Mouse (Mus musculus): ENCODE data around the gene Chd6. TPM values are rescaled to one million over a fixed set of nuclear protein-coding genes. Genes with fewer than 3 reads are reported as not detected.

Gene Chd6
- 30.8 and 36.9 TPM in 2 replicates for polyA plus RNA-seq (2015; fragmentation: Nextera tagmentation; extraction: Ambion mirVana)

GRCm38 (mm10) chr2:161108933-161109371 lies at the start of gene Chd6:
Chd6 (minus strand) TSS chr2:161109075.
- H3K9ac ChIP-seq (ENCODE audit: low read depth, low read length) = peak within 1 kb of the TSS; percentile 88
- under 1% methylated on average over 25 of the region's 27 CpGs for WGBS
- peak within 1 kb of the TSS; percentile 57 for H3K4me2 ChIP-seq (ENCODE audit: low read length)
- peak within 1 kb of the TSS; percentile 81 for H3K4me3 ChIP-seq (ENCODE audit: low read depth, low read length)
- no peaks in the 10 kb centered on the region for H3K9me3 ChIP-seq (replicated peaks; ENCODE audit: control insufficient read depth, low read length, poor library complexity, severe bottlenecking)
- H3K27me3 ChIP-seq (ENCODE audit: control insufficient read depth, insufficient read depth, low read depth, low read length) = no peaks in the 10 kb centered on the region
- peak; percentile 99 for ATAC-seq
- H3K4me1 ChIP-seq (ENCODE audit: control insufficient read depth, insufficient read depth, low read length) = peaks cover 24% of the 10 kb centered on the region
- H3K27ac ChIP-seq (ENCODE audit: low read length) = peak within 1 kb of the TSS; percentile 96
- no peaks in the 10 kb centered on the region for H3K36me3 ChIP-seq (ENCODE audit: control insufficient read depth, insufficient read depth, low read length)

- ATAC-seq = no peak
- no peak overlapping the region for H3K9ac ChIP-seq (ENCODE audit: low read depth, low read length)
- WGBS = 50% methylated on average over 7 of the region's 7 CpGs
These were observed 41.3 kb upstream of the Chd6 start for GRCm38 (mm10) chr2:161150004-161150842.

GRCm38 (mm10) chr2:161148428-161149020 lies 39.6 kb upstream of the Chd6 start:
- H3K27me3 ChIP-seq (ENCODE audit: control insufficient read depth, insufficient read depth, low read depth, low read length) = no peaks in the 10 kb centered on the region
- peak; percentile 32; the same call in 1 of the 2 replicates for ATAC-seq
- no peak overlapping the region for H3K9ac ChIP-seq (ENCODE audit: low read depth, low read length)
- peak overlapping the region; percentile 22 for H3K4me2 ChIP-seq (ENCODE audit: low read length)
- whole genome bisulfite sequencing = 35% methylated on average over 3 of the region's 3 CpGs
- H3K36me3 ChIP-seq (ENCODE audit: control insufficient read depth, insufficient read depth, low read length) = no peaks in the 10 kb centered on the region
- no peak overlapping the region for H3K4me3 ChIP-seq (ENCODE audit: low read depth, low read length)
- peak overlapping the region; percentile 87 for H3K27ac ChIP-seq (ENCODE audit: low read length)
- peaks cover 23% of the 10 kb centered on the region for H3K4me1 ChIP-seq (ENCODE audit: control insufficient read depth, insufficient read depth, low read length)
- H3K9me3 ChIP-seq (replicated peaks; ENCODE audit: control insufficient read depth, low read length, poor library complexity, severe bottlenecking) = no peaks in the 10 kb centered on the region

More at GRCm38 (mm10) chr2:161150004-161150842, 41.3 kb upstream of the Chd6 start:
- H3K27me3 ChIP-seq (ENCODE audit: control insufficient read depth, insufficient read depth, low read depth, low read length) = no peaks in the 10 kb centered on the region
- no peaks in the 10 kb centered on the region for H3K36me3 ChIP-seq (ENCODE audit: control insufficient read depth, insufficient read depth, low read length)
- peak overlapping the region; percentile 72 for H3K27ac ChIP-seq (ENCODE audit: low read length)
- no peak overlapping the region for H3K4me2 ChIP-seq (ENCODE audit: low read length)
- H3K9me3 ChIP-seq (replicated peaks; ENCODE audit: control insufficient read depth, low read length, poor library complexity, severe bottlenecking) = no peaks in the 10 kb centered on the region
- H3K4me3 ChIP-seq (ENCODE audit: low read depth, low read length) = no peak overlapping the region
- H3K4me1 ChIP-seq (ENCODE audit: control insufficient read depth, insufficient read depth, low read length) = peaks cover 23% of the 10 kb centered on the region

- peak; percentile 96 for ATAC-seq
These were observed 39.0 kb upstream of the Chd6 start for GRCm38 (mm10) chr2:161147656-161148427.

GRCm38 (mm10) chr2:161144799-161145198 lies 35.9 kb upstream of the Chd6 start:
- WGBS = 87% methylated on average over 4 of the region's 4 CpGs
- no peak overlapping the region for H3K4me3 ChIP-seq (ENCODE audit: low read depth, low read length)
- H3K27me3 ChIP-seq (ENCODE audit: control insufficient read depth, insufficient read depth, low read depth, low read length) = no peaks in the 10 kb centered on the region
- no peak overlapping the region for H3K9ac ChIP-seq (ENCODE audit: low read depth, low read length)
- H3K4me2 ChIP-seq (ENCODE audit: low read length) = no peak overlapping the region
- no peaks in the 10 kb centered on the region for H3K36me3 ChIP-seq (ENCODE audit: control insufficient read depth, insufficient read depth, low read length)
- ATAC-seq = no peak
- no peak overlapping the region for H3K27ac ChIP-seq (ENCODE audit: low read length)
- peaks cover 19% of the 10 kb centered on the region for H3K4me1 ChIP-seq (ENCODE audit: control insufficient read depth, insufficient read depth, low read length)
- no peaks in the 10 kb centered on the region for H3K9me3 ChIP-seq (replicated peaks; ENCODE audit: control insufficient read depth, low read length, poor library complexity, severe bottlenecking)

More at GRCm38 (mm10) chr2:161147656-161148427, 39.0 kb upstream of the Chd6 start:
- Histone ChIP-seq H3K4me3 (ENCODE audit: low read depth, low read length) (no peak overlapping the region), H3K9me3 (replicated peaks; ENCODE audit: control insufficient read depth, low read length, poor library complexity, severe bottlenecking) (no peaks in the 10 kb centered on the region), H3K4me2 (ENCODE audit: low read length) (peak overlapping the region; percentile 22), H3K27ac (ENCODE audit: low read length) (peak overlapping the region; percentile 87), H3K4me1 (ENCODE audit: control insufficient read depth, insufficient read depth, low read length) (peaks cover 23% of the 10 kb centered on the region), H3K27me3 (ENCODE audit: control insufficient read depth, insufficient read depth, low read depth, low read length) (no peaks in the 10 kb centered on the region), H3K9ac (ENCODE audit: low read depth, low read length) (no peak overlapping the region), H3K36me3 (ENCODE audit: control insufficient read depth, insufficient read depth, low read length) (no peaks in the 10 kb centered on the region)
- WGBS = 31% methylated on average over 4 of the region's 4 CpGs

- Histone ChIP-seq H3K27ac (ENCODE audit: low read length) (no peak overlapping the region), H3K27me3 (ENCODE audit: control insufficient read depth, insufficient read depth, low read depth, low read length) (no peaks in the 10 kb centered on the region), H3K4me3 (ENCODE audit: low read depth, low read length) (no peak overlapping the region), H3K9ac (ENCODE audit: low read depth, low read length) (no peak overlapping the region), H3K36me3 (ENCODE audit: control insufficient read depth, insufficient read depth, low read length) (no peaks in the 10 kb centered on the region), H3K4me1 (ENCODE audit: control insufficient read depth, insufficient read depth, low read length) (no peaks in the 10 kb centered on the region), H3K4me2 (ENCODE audit: low read length) (no peak overlapping the region), H3K9me3 (replicated peaks; ENCODE audit: control insufficient read depth, low read length, poor library complexity, severe bottlenecking) (no peaks in the 10 kb centered on the region)
- 61% methylated on average over 11 of the region's 11 CpGs for WGBS
- ATAC-seq = no peak
These were observed 30.0 kb upstream of the Chd6 start for GRCm38 (mm10) chr2:161138672-161139536.

- 78% methylated on average over 3 of the region's 3 CpGs for WGBS
- Histone ChIP-seq H3K27me3 (ENCODE audit: control insufficient read depth, insufficient read depth, low read depth, low read length) (no peaks in the 10 kb centered on the region), H3K4me2 (ENCODE audit: low read length) (no peak overlapping the region), H3K27ac (ENCODE audit: low read length) (no peak overlapping the region), H3K4me3 (ENCODE audit: low read depth, low read length) (no peak overlapping the region), H3K9ac (ENCODE audit: low read depth, low read length) (no peak overlapping the region), H3K36me3 (ENCODE audit: control insufficient read depth, insufficient read depth, low read length) (no peaks in the 10 kb centered on the region), H3K4me1 (ENCODE audit: control insufficient read depth, insufficient read depth, low read length) (no peaks in the 10 kb centered on the region), H3K9me3 (replicated peaks; ENCODE audit: control insufficient read depth, low read length, poor library complexity, severe bottlenecking) (no peaks in the 10 kb centered on the region)
- ATAC-seq = no peak
These were observed 28.1 kb upstream of the Chd6 start for GRCm38 (mm10) chr2:161136999-161137398.

Data from midbrain, embryonic 16.5 days (tissue).